Mouse (Mus musculus) heart, adult 9 months (tissue): ENCODE measurements around the gene Clcn7.
A peak's percentile ranks its signal among the peaks of the same experiment; 100 is the strongest.
"Not testable (repeated sequence)": the region's sequence is repeated elsewhere in the genome, so short reads cannot be mapped to it uniquely, and the experiment has no call there.

ENCODE experiments used
- DNase-seq, 2 experiments: peaks; one replicate each; pipeline ENCODE4 v3.0.0; 2022; ENCODE audit warnings: low spot score in 2 of 2

Gene Clcn7

GRCm38 (mm10) chr17:25133275-25133698 lies at the start of gene Clcn7:
Clcn7 (plus strand) TSS chr17:25133391.
- peak; percentile 95 for DNase-seq

- DNase-seq: peak; percentile 91 to 95
Measured at GRCm38 (mm10) chr17:25083444-25083931, 49.7 kb upstream of the Clcn7 start, which contains the start of gene Tmem204. Tmem204 (minus strand) TSS chr17:25083591.

DNA sequence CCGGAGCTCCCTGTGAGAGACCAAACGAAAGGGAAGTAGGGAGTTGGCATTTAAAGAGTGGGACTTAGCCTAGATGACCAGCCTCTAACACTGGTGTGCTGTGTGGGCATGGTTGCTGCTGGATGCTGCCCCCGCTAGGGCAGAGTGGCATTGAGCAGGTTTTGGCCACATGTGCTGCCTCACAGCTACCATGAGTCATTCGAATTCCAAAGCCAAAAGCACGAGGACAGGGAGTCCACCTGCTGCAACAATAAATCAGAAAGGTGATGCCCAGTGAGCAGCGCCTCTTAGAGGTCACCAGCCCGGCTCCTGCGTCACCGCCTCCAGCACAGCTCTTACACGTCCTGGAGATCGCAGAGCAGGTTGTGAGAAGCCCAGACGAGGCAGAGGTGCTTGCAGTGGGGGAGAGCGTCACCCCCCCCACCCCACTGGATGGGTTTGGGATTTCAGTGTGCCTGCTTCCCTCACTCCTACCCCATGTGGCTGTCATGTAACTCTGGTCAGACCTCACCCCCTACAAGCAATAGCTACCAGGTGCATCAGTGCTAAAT lies 48.3 kb upstream of the Clcn7 start:
- DNase-seq: no peak

DNA sequence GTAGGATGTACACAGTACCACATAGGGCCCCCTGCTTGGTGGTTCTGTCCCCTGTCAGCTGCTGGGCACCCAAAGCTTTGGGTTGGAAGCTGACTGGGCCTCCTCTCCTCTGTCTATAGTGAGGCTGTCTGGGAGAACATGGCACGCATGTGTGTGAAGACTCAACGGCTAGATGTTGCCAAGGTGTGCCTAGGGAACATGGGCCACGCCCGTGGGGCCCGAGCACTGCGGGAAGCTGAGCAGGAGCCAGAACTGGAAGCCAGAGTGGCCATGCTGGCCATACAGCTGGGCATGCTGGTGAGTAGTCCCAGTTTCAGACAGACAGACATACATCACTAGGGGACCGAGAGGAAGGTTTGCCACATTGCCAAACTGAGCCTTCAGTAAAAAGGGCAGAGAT lies 46.5 kb upstream of the Clcn7 start:
- DNase-seq: no peak

- no peak for DNase-seq
Measured at GRCm38 (mm10) chr17:25089158-25089557, 44.0 kb upstream of the Clcn7 start.

GRCm38 (mm10) chr17:25090450-25090849 lies 42.7 kb upstream of the Clcn7 start:
- DNase-seq: no peak

GRCm38 (mm10) chr17:25096221-25096620 lies 37.0 kb upstream of the Clcn7 start:
- no peak for DNase-seq

GRCm38 (mm10) chr17:25100052-25100451 lies 33.1 kb upstream of the Clcn7 start:
- no peak for DNase-seq

DNA sequence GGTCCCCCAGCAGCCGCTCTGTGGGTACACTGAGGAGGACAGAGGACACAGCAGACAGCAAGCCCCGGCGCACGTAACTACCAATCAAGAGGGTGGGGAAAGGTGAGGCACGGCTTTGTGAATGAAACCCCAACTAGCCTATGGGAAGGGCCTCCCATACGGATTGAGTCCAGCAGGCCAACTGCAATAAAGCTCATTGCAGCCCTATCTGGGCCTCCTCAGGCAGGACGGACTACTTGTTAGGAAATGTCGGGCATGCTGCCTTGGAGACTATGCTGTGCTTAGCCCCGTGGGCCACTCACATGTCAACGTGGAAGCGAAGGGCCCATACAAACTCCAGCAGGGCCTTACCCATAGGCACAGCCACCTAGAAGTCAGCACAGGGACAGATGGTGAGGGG lies 31.9 kb upstream of the Clcn7 start:
- DNase-seq: no peak

- DNase-seq: no peak
Measured at GRCm38 (mm10) chr17:25107786-25108185, 25.4 kb upstream of the Clcn7 start.

DNA sequence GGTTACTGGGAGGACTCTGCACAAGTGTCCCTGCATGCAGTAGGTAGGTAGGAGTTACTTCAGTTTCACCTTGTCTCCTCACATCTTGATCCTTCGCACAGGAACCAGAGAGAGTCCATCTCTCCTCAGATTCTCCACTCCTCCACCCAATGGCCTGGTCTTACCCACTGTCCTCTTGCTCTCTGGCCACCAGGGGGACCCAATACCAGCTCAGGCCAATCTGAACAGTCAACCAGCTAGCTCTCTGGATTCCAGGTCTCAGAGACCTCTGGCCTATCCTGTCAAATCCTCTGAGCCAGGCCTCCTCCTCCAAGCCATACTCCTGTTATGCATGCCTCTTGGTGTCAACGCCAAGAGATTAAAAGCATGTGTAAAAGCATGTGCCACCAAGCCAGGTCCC lies 23.6 kb upstream of the Clcn7 start:
- DNase-seq: peak in 1 of 2 experiments; percentile 29

GRCm38 (mm10) chr17:25110590-25110989 lies 22.6 kb upstream of the Clcn7 start:
- no peak for DNase-seq

DNA sequence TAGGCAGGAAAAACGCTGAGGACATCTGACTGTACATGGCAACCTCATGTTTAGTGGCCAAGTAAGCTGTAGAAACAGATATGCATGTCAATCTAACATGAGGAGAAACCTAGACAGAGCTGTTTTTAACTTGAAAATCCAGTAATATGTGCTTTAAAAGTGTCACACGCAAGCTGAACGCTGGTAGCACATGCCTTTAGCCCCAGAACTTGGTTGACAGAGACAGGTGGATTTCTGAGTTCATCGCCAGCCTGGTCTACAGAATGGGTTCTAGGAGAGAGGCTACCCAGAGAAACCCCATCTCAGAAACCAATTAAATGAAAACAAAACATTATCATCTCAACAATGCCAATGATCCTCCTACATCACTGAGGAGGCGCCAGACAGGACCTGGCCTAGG lies 22.0 kb upstream of the Clcn7 start:
- no peak for DNase-seq

DNA sequence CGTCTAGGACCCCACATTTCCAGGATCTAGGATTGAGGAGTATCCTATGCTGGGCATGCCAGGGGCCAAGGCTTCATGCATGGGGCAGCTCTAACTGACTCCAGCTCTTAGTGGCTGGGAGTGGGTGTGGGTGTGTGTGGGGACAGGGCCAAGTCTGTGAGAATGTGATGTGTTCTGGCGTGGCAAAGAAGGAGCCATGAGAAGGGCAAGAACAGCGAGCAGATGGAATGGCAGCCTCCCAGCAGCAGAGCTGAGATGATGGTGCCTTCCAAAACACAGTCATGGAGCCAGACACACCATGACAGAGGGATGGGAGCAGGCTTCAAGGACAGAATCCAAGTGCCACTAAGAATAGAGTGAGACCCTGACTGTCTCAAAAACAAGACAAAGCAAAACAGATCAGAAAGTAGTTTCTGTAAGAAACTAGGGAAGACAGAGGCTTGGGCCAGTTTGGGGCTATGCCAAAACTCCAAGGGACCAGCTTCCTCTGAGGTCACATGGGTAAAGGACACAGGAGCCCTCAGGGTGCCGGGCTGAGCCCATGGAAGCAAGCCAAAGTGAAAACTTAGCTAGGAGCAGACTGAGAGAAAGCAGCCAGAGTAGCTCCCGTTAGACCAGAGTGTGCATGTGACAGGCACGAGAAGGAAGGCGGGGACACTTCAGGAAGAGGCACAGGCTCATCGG lies 21.3 kb upstream of the Clcn7 start:
- peak; percentile 57 to 61 for DNase-seq

- no peak for DNase-seq
Measured at GRCm38 (mm10) chr17:25112423-25112810, 20.8 kb upstream of the Clcn7 start.

- DNase-seq: peak in 1 of 2 experiments; percentile 18
Measured at GRCm38 (mm10) chr17:25114908-25115645, 18.1 kb upstream of the Clcn7 start.

GRCm38 (mm10) chr17:25115664-25116432 lies 17.3 kb upstream of the Clcn7 start, which contains the start of gene Telo2:
Telo2 (minus strand) TSS chr17:25115967.
- peak; percentile 93 to 94 for DNase-seq

- no peak for DNase-seq
Measured at GRCm38 (mm10) chr17:25117263-25117662, 15.9 kb upstream of the Clcn7 start.

DNA sequence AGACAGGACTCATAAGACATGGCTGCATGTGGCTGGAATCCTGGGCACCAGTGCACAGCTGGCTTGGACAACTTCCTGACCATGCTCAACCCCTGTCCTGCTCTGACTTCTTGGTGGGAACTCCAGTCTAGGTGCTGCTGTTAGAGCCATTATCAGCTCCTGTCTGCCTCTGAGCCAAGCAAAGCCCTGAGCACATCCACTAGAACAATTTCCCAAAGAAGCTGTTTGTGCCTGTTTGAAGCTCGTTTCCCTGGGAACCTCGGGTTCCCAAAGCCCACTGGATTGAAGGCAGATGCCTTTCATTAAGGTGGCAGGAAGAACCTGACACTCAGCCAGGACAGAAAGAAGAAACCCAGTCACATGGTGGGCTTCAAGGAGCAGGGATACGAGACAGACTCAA lies 12.8 kb upstream of the Clcn7 start, which contains the start of gene Ptx4:
Ptx4 (plus strand) TSS at position 355 of the 400 bp plus-strand sequence.
- peak; percentile 28 to 35 for DNase-seq

DNA sequence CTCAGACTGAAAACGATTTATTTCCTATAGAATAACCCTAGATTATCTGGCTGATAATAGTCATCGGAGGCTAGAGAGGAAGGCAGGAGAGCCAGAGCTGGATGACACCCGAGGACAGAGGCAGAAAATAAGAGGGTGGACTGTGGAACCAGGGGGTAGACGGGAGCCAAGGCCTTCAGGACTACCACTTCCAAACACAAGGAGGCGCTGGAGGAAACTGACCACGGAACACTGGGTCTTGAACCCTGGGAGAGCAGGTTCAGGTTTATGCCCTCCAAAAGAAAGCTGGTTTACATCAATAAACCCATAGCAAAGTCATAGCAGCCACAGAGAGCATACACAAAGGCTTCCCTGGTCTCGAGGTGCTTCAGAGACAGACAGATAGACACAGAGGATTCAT lies 9.2 kb upstream of the Clcn7 start:
- DNase-seq: no peak

DNA sequence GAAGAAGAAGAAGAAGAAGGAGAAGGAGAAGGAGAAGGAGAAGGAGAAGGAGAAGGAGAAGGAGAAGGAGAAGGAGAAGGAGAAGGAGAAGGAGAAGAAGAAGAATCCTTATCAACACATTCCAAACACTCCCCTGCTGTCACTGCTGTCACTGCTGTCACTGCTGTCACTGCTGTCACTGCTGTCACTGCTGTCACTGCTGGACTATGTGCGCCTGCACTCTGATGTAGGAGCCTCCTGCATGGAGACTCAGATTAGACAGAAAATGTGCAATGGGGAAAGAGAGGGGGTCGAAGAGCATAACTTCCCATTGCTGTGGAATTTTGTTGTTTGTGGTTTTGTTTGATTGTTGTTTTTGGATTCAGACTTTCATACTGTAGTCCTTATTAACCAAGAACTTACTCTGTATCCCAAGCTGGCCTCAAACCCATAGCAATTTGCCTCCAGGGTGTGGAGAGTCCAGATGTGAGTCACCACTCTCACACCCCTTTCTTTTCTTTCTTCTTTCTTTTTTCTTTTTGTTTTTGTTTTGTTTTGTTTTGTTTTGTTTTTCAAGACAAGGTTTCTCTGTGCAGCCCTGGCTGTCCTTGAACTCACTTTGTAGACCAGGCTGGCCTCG lies 7.6 kb upstream of the Clcn7 start:
- DNase-seq: not testable (repeated sequence)
